Mouse (Mus musculus) left cerebral cortex, adult 9 months (tissue): ENCODE results near the gene Brd7.

Experiments
- DNase-seq, 2 experiments: peaks; one replicate each; pipeline ENCODE4 v3.0.0; 2022; ENCODE audit warnings: low spot score in 2 of 2

Gene Brd7

GRCm38 (mm10) chr8:88309881-88310280, 52.1 kb downstream of the Brd7 start:
- DNase-seq, result no peak

- no peak for DNase-seq
Measured at GRCm38 (mm10) chr8:88309274-88309873, 52.6 kb downstream of the Brd7 start.

GRCm38 (mm10) chr8:88307736-88308135, 54.3 kb downstream of the Brd7 start:
- no peak for DNase-seq

GRCm38 (mm10) chr8:88306511-88306910, 55.5 kb downstream of the Brd7 start:
- no peak for DNase-seq

- no peak for DNase-seq
Measured at GRCm38 (mm10) chr8:88305814-88306213, 56.2 kb downstream of the Brd7 start.

GRCm38 (mm10) chr8:88301589-88302437, 60.2 kb downstream of the Brd7 start:
- no peak for DNase-seq

GRCm38 (mm10) chr8:88299907-88300603, 61.9 kb downstream of the Brd7 start:
- no peak for DNase-seq

- DNase-seq, result no peak
Measured at GRCm38 (mm10) chr8:88298733-88299103, 63.3 kb downstream of the Brd7 start.

GRCm38 (mm10) chr8:88297976-88298732, 63.8 kb downstream of the Brd7 start:
- DNase-seq, result no peak

GRCm38 (mm10) chr8:88294977-88295376, 67.0 kb downstream of the Brd7 start:
- no peak for DNase-seq

GRCm38 (mm10) chr8:88293590-88294356, 68.2 kb downstream of the Brd7 start:
- no peak for DNase-seq

GRCm38 (mm10) chr8:88292926-88293325, 69.1 kb downstream of the Brd7 start:
- DNase-seq, result no peak

- no peak for DNase-seq
Measured at GRCm38 (mm10) chr8:88291305-88291690, 70.7 kb downstream of the Brd7 start.

GRCm38 (mm10) chr8:88290326-88291304, 71.4 kb downstream of the Brd7 start:
- DNase-seq, result no peak

GRCm38 (mm10) chr8:88289901-88290300, 72.1 kb downstream of the Brd7 start:
- no peak for DNase-seq

GRCm38 (mm10) chr8:88288622-88289242, 73.3 kb downstream of the Brd7 start:
- DNase-seq, result no peak

GRCm38 (mm10) chr8:88286421-88286960, 75.5 kb downstream of the Brd7 start:
- DNase-seq, result no peak

- DNase-seq, result no peak
Measured at GRCm38 (mm10) chr8:88285469-88286356, 76.3 kb downstream of the Brd7 start.
